Mouse (Mus musculus) adrenal gland, adult 8-10 months (tissue): ENCODE data around the gene Tsnax. TPM values are rescaled to one million over a fixed set of nuclear protein-coding genes. Genes with fewer than 3 reads are reported as not detected.

Source experiments
- DNase-seq: peaks from one replicate; pipeline ENCODE4 v3.0.0; 2022
- microRNA-seq, 2 experiments: library from miRNA; unstranded; fragments of <30 nt; microRNA quantifications; one replicate each; pipeline ENCODE4 v1.2.0; 2022
- total RNA-seq, 4 experiments: library from RNA; stranded (reverse); gene quantifications; 2 replicates each; pipeline ENCODE4 v1.2.4; 2022

Gene Tsnax
- total RNA-seq, 4 experiments from 2014 or later = 87.8 to 97.5 (median 95.5) TPM

GRCm38 (mm10) chr8:125083746-125084145, 70.9 kb downstream of the Tsnax start:
- DNase-seq = peak; percentile 67

Small RNAs within 50 kb of the gene (microRNA-seq; reads per million reads assigned to microRNA genes)
- 0 reads per million in 2 experiments for gene Gm22197

Other genes with a start within 250 kb of the Tsnax start
- 1 to 10 TPM in 3 of 4 experiments, under 1 TPM in 1; 0.99 to 2.9 (median 1.3) TPM for gene Trim67, start 219.9 kb upstream of the Tsnax start, total RNA-seq
- gene Gnpat, start 150.0 kb upstream of the Tsnax start, total RNA-seq = 100 to 1,000 TPM in 3 of 4 experiments, 10 to 100 TPM in 1; 93.8 to 131 (median 107) TPM
- 10 to 100 TPM; 27.5 to 31.3 (median 29.2) TPM for gene 2810004N23Rik, start 149.9 kb upstream of the Tsnax start, total RNA-seq
- 10 to 100 TPM; 22.1 to 28.1 (median 25.0) TPM for gene Exoc8, start 115.3 kb upstream of the Tsnax start, total RNA-seq
- 10 to 100 TPM; 19.4 to 23.6 (median 21.5) TPM for gene Sprtn, start 115.1 kb upstream of the Tsnax start, total RNA-seq
- 10 to 100 TPM; 48.2 to 56.7 (median 50.9) TPM for gene Egln1, start 63.7 kb upstream of the Tsnax start, total RNA-seq
- 1 to 10 TPM; 1.2 to 4.2 (median 2.2) TPM for gene Disc1, start 41.2 kb downstream of the Tsnax start, total RNA-seq